Mouse (Mus musculus) limb, embryonic 11.5 days (tissue): ENCODE data around the gene Mfsd9. TPM values are rescaled to one million over a fixed set of nuclear protein-coding genes. Genes with fewer than 3 reads are reported as not detected.

Experiments used
- ATAC-seq: fragments of 200-750 bp; cut with Nextera tagmentation; 2 replicates; pipeline ENCODE4 v1.8.0; 2017; ENCODE audit warnings: low read depth; ENCODE audit not compliant: insufficient number of reproducible peaks, low FRiP score, low TSS enrichment
- DNase-seq: peaks from one replicate; pipeline ENCODE4 v3.0.0-alpha.2; 2015; ENCODE audit warnings: low spot score
- H3K27ac ChIP-seq: fragments of 300-500 bp; sonication (generic); replicated peaks from 2 replicates; pipeline ENCODE4 v1.5.1; 2014; ENCODE audit warnings: low read depth, mild to moderate bottlenecking, low read length
- H3K27me3 ChIP-seq: fragments of 300-500 bp; sonication (generic); 2 replicates; pipeline ENCODE4 v1.6.1; 2014; ENCODE audit warnings: mild to moderate bottlenecking, low read length, mixed read lengths; ENCODE audit not compliant: control insufficient read depth, insufficient read depth
- H3K36me3 ChIP-seq: fragments of 300-500 bp; sonication (generic); 2 replicates; pipeline ENCODE4 v1.6.1; 2014; ENCODE audit warnings: mild to moderate bottlenecking, low read length, moderate library complexity, mixed read lengths; ENCODE audit not compliant: control insufficient read depth, insufficient read depth
- H3K4me1 ChIP-seq: fragments of 300-500 bp; sonication (generic); 2 replicates; pipeline ENCODE4 v1.6.1; 2014; ENCODE audit warnings: low read length, mixed read lengths; ENCODE audit not compliant: control insufficient read depth, insufficient read depth
- H3K4me2 ChIP-seq: fragments of 300-500 bp; sonication (generic); 2 replicates; pipeline ENCODE4 v1.6.1; 2014; ENCODE audit warnings: low read depth, mild to moderate bottlenecking, moderate library complexity; ENCODE audit not compliant: severe bottlenecking
- H3K4me3 ChIP-seq: fragments of 300-500 bp; sonication (generic); 2 replicates; pipeline ENCODE4 v1.5.1; 2014; ENCODE audit warnings: low read depth, low read length
- H3K9ac ChIP-seq: fragments of 300-500 bp; sonication (generic); 2 replicates; pipeline ENCODE4 v1.6.1; 2014; ENCODE audit warnings: mild to moderate bottlenecking, low read length
- H3K9me3 ChIP-seq: fragments of 300-500 bp; sonication (generic); 2 replicates; pipeline ENCODE4 v1.6.1; 2016; ENCODE audit warnings: low read length; ENCODE audit not compliant: control insufficient read depth
- WGBS: fragments of 180-500 bp; shearing (Covaris S2); extraction: QIAGEN DNeasy Blood & Tissue Kit; methylation state at CpG from one replicate; pipeline ENCODE4 v1.1.7; 2014; 5-methylcytosine and 5-hydroxymethylcytosine counted together
- polyA plus RNA-seq: library from polyadenylated mRNA; unstranded; fragments of >200 nt; fragmentation: Nextera tagmentation; extraction: Ambion mirVana; gene quantifications from 2 replicates; pipeline ENCODE4 v1.2.1, GENCODE M21; 2014

Mfsd9 gene
- polyA plus RNA-seq, 1 experiment from 2014 or later: 2.9 TPM

DNA sequence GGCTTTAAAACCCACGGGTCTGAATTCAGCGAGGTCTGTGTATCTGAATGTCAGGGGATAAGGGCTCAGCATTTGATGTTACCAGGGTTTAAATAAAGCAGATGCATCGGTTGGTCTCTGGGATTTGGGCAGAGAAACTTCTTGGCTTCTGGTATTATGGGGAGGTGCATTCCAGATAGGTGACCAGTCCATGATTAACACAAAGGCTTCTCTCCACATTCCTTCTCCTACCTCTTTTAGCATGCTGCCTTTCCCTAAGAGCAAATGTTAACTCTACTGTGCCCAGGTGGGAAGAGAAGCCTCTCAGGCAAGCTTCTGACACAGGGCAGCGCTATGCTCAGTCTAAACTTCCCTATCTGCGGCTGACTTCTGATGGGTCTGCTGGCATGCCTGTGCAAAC, 17.3 kb downstream of the Mfsd9 start:
- Histone ChIP-seq H3K9ac (no peak overlapping the region), H3K36me3 (no peaks in the 10 kb centered on the region), H3K4me2 (no peak overlapping the region), H3K4me1 (no peaks in the 10 kb centered on the region), H3K9me3 (no peaks in the 10 kb centered on the region), H3K27ac (no peak overlapping the region), H3K27me3 (no peaks in the 10 kb centered on the region), H3K4me3 (no peak overlapping the region)
- no peak for DNase-seq
- 93% methylated on average over 5 of the region's 5 CpGs for WGBS
- no peak for ATAC-seq

DNA sequence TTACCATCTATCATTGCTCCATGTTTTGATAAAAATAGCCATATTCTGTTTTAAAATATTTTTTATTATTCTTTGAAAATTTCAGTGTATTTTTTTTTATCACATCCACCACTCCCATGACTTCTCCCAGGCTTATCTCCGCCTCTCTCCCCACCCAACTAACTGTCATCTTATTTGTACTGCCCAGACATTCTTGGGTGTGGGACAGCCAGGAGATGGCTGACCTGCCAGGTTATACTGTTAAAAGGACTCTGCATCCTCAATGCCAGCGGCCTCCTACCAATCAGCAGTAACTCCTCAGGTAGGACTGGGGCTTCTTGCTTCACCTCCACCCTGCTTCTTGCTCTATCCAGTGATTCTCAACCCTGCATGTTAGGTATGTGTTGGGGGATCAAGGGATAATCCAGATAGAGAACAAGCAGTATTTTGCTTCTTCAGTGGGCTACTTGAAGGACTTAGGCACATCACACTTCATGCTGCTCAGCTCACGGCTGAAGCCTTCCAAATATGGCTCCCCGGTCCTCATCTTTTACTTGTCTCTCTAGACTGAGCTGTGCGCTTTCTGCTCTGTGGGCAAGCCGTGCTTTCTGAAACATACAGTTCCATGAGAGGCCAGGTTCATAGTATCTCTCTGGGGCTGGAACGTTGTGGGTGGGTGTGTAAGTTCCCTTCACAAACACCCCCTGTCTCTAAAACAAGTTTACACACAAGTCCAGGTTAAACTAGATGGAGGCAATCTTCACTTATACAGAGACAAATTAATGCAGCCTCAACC, 19.1 kb downstream of the Mfsd9 start:
- no peak overlapping the region for H3K4me3 ChIP-seq
- H3K9ac ChIP-seq: no peak overlapping the region
- no peak for ATAC-seq
- H3K27me3 ChIP-seq: no peaks in the 10 kb centered on the region
- no peak for DNase-seq
- no peak overlapping the region for H3K27ac ChIP-seq
- H3K36me3 ChIP-seq: no peaks in the 10 kb centered on the region
- 91% methylated on average over 7 of the region's 7 CpGs for WGBS
- no peak overlapping the region for H3K4me2 ChIP-seq
- H3K9me3 ChIP-seq: no peaks in the 10 kb centered on the region
- no peaks in the 10 kb centered on the region for H3K4me1 ChIP-seq

DNA sequence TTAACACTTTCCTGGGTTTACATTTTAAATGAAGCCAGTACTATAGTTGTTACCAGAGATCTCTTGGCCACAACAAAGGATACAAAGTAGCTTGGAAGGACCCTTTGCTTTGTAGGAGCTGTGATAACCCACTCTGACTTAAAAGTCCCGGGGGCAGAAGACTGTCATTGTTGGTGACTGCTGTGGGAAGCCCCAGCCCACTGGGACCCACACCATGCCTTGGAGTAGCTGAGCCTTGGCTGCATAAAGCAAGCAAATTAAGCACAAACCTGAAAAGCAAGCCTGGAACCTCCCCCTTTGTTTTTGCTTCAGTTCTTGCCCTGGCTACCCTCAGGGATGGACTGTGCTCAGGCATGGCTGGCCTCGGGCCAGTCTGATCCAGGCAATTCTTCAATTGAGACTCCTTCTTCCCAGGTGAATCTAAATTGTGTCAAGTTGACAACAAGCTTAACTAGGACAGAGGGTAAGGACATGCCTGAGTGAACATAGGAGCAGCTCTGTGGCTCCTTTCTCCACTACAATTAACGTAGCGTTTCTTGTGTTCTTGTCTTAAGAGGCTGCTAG, 21.1 kb downstream of the Mfsd9 start:
- Histone ChIP-seq H3K27ac (no peak overlapping the region), H3K4me3 (no peak overlapping the region), H3K36me3 (no peaks in the 10 kb centered on the region), H3K9me3 (no peaks in the 10 kb centered on the region), H3K27me3 (no peaks in the 10 kb centered on the region), H3K9ac (no peak overlapping the region), H3K4me2 (no peak overlapping the region), H3K4me1 (no peaks in the 10 kb centered on the region)
- 77% methylated on average over 4 of the region's 4 CpGs for WGBS
- no peak for DNase-seq
- no peak for ATAC-seq

DNA sequence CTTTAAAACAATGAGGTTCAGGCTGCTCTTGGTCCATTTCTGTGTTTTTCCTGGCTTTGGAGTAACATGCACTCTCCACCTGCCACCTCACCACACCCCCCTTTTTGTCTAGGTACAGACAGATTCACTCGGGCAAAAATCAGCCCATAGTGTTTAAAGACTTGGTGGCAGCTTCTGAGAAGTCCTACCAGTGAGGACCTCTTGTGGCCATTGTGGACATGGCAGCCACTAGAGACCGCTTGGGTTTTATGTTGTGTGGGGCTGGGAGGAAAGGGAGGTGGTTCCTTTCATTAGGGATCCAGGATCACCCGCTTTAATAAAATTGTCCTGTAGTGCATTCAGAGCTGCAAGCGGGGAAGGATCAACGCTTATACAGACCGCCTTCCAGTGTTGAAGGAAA, 21.9 kb downstream of the Mfsd9 start:
- 32% methylated on average over 6 of the region's 6 CpGs for WGBS
- H3K4me3 ChIP-seq: no peak overlapping the region

DNA sequence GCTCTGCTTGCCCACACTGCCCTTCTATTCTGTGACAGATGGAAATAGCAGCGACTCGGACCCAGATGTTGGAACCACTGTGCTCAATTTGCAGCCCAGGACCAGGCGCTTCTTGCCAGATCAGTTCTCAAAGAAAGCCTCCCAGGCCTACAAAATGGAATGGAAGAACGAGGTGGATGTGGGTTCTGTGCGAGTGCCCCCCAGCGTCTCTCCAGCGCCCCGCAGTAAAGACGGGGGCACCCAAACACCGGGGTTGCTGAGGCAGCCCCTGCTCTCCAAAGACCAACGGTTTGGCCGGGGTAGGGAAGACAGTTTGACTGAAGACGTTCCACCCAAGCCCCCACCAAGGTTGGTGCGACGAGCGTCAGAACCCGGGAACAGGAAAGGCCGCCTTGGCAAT, 22.9 kb downstream of the Mfsd9 start:
- no peaks in the 10 kb centered on the region for H3K9me3 ChIP-seq
- no peaks in the 10 kb centered on the region for H3K4me1 ChIP-seq
- no peaks in the 10 kb centered on the region for H3K36me3 ChIP-seq
- DNase-seq (no peak), ATAC-seq (no peak)
- no peaks in the 10 kb centered on the region for H3K27me3 ChIP-seq
- WGBS: 85% methylated on average over 18 of the region's 18 CpGs
- H3K4me3 ChIP-seq: no peak overlapping the region
- H3K9ac ChIP-seq: no peak overlapping the region
- H3K27ac ChIP-seq: no peak overlapping the region
- H3K4me2 ChIP-seq: no peak overlapping the region

More for the DNA sequence above, 21.9 kb downstream of the Mfsd9 start:
- no peak overlapping the region for H3K27ac ChIP-seq
- H3K27me3 ChIP-seq: no peaks in the 10 kb centered on the region
- DNase-seq: peak; percentile 65
- no peaks in the 10 kb centered on the region for H3K9me3 ChIP-seq
- H3K4me1 ChIP-seq: no peaks in the 10 kb centered on the region
- no peak for ATAC-seq
- H3K9ac ChIP-seq: no peak overlapping the region
- H3K36me3 ChIP-seq: no peaks in the 10 kb centered on the region
- H3K4me2 ChIP-seq: no peak overlapping the region

DNA sequence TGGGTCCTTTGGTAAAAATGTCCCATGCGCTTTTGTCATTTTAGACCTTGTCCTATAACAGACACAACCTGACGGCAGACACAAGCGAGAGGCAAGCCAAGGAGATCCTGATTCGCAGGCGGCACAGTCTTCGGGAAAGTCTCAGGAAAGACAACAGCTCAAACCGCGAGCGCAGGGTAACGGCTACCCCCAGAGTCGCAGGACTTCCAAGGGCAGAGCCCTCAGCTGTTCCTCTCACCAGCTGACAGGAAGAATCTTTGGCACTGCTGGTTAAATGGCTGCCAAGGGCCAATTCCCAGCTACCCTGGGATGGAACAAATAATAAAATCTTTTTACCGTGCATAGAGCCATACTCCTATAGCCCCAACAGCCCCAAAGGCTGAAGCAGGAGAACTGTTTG, 25.0 kb downstream of the Mfsd9 start:
- no peaks in the 10 kb centered on the region for H3K27me3 ChIP-seq
- H3K4me1 ChIP-seq: no peaks in the 10 kb centered on the region
- no peak overlapping the region for H3K9ac ChIP-seq
- H3K4me2 ChIP-seq: no peak overlapping the region
- H3K9me3 ChIP-seq: no peaks in the 10 kb centered on the region
- 84% methylated on average over 12 of the region's 12 CpGs for WGBS
- no peak overlapping the region for H3K4me3 ChIP-seq
- no peaks in the 10 kb centered on the region for H3K36me3 ChIP-seq
- ATAC-seq (no peak), DNase-seq (no peak)
- H3K27ac ChIP-seq: no peak overlapping the region

DNA sequence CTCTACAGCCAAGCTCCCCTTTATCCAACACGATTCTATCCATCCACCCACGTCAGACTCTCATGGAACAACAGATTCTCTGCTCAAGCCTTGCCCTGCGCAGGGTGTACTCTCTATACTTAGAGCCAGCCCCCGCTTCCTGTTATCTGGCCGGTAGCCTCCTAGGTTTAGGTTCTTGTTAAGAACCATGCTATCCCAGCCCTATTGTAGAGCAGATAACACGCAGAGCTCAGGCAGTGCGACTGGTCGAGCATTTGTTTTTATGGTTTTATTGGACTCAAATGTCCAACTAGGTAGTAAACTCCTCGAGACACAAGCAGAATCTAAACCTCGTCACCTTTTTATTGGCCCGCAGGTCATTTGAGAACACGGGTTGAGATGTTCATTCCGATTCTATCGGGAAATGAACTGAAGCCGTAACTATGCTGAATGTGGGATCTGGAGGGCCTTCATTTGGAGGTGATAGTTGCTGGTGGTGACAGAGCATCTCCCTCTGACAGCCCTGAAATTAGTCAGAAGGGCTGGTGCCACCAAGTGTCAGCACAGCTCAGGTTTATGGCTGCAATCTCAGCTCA, 25.7 kb downstream of the Mfsd9 start:
- Histone ChIP-seq H3K36me3 (no peaks in the 10 kb centered on the region), H3K4me3 (no peak overlapping the region), H3K27ac (no peak overlapping the region), H3K9ac (no peak overlapping the region), H3K9me3 (no peaks in the 10 kb centered on the region), H3K4me1 (no peaks in the 10 kb centered on the region), H3K27me3 (no peaks in the 10 kb centered on the region), H3K4me2 (no peak overlapping the region)
- DNase-seq: no peak
- WGBS: 48% methylated on average over 15 of the region's 15 CpGs
- no peak for ATAC-seq

DNA sequence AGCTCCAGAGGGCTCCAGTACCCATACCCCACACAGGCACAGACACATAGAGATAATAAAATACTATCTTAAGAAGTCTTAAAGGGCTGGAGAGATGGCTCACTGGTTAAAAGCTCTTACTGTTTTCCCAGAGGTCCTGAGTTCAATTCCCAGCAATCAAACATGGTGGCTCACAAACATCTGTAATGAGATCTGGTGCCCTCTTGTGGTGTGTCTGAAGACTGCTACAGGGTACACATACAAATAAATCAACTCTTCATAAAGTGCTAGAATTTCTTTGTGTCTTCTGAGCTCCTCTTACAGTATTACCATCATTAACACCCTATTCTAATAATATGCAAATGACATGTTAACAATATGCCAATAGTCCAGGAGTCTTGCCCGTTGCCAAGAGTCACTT, 26.4 kb downstream of the Mfsd9 start:
- H3K9ac ChIP-seq: no peak overlapping the region
- WGBS: 97% methylated on average over 1 of the region's 1 CpGs
- no peak overlapping the region for H3K4me2 ChIP-seq
- DNase-seq: no peak
- no peaks in the 10 kb centered on the region for H3K4me1 ChIP-seq
- ATAC-seq: no peak
- H3K36me3 ChIP-seq: no peaks in the 10 kb centered on the region
- no peaks in the 10 kb centered on the region for H3K27me3 ChIP-seq
- H3K4me3 ChIP-seq: no peak overlapping the region
- H3K27ac ChIP-seq: no peak overlapping the region
- no peaks in the 10 kb centered on the region for H3K9me3 ChIP-seq
